Mouse (Mus musculus): ENCODE results near the gene Plod3. TPM values are rescaled to one million over a fixed set of nuclear protein-coding genes. Genes with fewer than 3 reads are reported as not detected.

The Plod3 gene
- total RNA-seq, 1 experiment from 2014 or later: 35.1 TPM

Other genes starting within 250 kb of the Plod3 start
- not detected in 2 replicates for gene Col26a1, start 103.8 kb upstream of the Plod3 start, total RNA-seq (2017)
- gene Ift22, start 78.9 kb upstream of the Plod3 start, total RNA-seq (2017): 3.8 and 15.0 TPM in 2 replicates
- gene Fis1, start 33.7 kb upstream of the Plod3 start, total RNA-seq (2017): 101 and 120 TPM in 2 replicates
- gene Cldn15, start 20.4 kb upstream of the Plod3 start, total RNA-seq (2017): 1.3 and 1.8 TPM in 2 replicates
- gene Znhit1, start 1.0 kb downstream of the Plod3 start, total RNA-seq (2017): 28.2 and 32.1 TPM in 2 replicates
- not detected in 2 replicates for gene Vgf, start 39.4 kb downstream of the Plod3 start, total RNA-seq (2017)
- 63.6 and 70.1 TPM in 2 replicates for gene Ap1s1, start 59.1 kb downstream of the Plod3 start, total RNA-seq (2017)
- gene Serpine1, start 85.2 kb downstream of the Plod3 start, total RNA-seq (2017): not detected in 2 replicates
- gene Trim56, start 129.2 kb downstream of the Plod3 start, total RNA-seq (2017): 27.7 and 34.3 TPM in 2 replicates
- not detected in 2 replicates for gene Muc3, start 162.3 kb downstream of the Plod3 start, total RNA-seq (2017)
- 0.82 TPM in 1 of 2 replicates, not detected in the other for gene Muc3a, start 225.4 kb downstream of the Plod3 start, total RNA-seq (2017)

Measured in common myeloid progenitor, adult 5-6 weeks (primary cell).